Mouse (Mus musculus) layer of hippocampus, adult 9-11 months (tissue): ENCODE data around the gene Tfip11.

ENCODE experiments used
- DNase-seq: peaks from one replicate; pipeline ENCODE4 v3.0.0; 2022

The Tfip11 gene

DNA sequence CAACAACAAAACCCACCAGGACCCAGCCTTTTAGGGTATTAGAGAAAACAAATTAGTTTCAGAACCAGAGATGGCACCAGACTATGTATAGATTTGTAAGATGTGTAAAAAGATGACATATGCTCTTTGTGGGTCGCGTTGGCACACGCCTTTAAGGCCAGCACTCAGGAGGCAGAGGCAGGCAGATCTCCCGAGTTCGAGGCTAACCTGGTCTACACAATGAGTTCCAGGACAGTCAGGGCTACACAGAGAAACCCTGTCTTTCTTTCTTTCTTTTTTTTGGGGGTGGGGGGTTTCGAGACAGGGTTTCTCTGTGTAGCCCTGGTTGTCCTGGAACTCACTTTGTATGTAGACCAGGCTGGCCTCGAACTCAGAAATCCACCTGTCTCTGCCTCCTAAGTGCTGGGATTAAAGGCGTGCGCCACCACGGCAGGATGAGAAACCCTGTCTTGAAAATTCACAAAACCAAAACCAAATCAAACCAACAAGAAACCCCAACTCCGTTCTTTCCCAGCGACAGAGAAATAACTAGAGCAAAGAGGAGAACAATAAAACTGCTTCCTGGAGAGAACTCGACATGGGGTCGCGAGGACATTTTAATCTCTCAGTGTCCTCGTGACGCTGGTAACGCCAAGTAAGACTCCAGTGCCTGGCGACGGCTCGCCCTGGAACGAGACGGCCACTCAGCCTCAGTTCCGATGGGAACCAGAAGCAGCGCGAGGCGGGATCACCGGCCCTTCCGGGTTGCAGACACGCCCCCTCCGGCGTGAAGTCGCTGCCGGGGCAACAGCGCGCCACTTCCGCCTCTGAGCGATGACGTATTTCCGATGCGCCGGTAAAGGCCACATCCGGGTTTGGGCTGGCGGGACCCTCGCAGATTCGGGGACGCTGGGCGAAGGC, at the start of gene Tfip11:
Gene Tfip11, plus strand, starts transcription at position 813 of the 900 bp plus-strand sequence.
- peak; percentile 95 for DNase-seq

DNA sequence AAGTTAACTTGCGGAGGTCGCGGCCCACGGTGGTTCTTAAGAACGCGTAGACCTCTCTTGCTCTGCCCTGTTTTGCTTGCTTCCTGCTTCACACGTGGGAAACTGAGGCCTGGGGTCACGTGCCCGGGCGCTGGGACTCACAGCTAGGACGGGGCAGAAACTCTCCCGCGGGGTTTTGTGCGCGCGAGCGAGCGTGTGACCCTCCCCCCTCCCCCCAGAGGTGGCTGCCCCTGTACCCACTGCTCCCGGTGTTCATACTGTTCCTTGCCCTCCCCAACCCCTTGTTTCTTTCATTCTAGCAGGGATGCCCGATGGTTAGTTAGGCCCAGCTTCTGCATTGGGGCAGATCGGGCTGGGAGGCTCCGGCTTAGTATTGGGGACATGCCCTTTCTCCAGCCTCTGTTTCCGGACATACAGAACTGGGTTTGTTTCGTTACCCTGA, 49.2 kb upstream of the Tfip11 start:
- no peak for DNase-seq

DNA sequence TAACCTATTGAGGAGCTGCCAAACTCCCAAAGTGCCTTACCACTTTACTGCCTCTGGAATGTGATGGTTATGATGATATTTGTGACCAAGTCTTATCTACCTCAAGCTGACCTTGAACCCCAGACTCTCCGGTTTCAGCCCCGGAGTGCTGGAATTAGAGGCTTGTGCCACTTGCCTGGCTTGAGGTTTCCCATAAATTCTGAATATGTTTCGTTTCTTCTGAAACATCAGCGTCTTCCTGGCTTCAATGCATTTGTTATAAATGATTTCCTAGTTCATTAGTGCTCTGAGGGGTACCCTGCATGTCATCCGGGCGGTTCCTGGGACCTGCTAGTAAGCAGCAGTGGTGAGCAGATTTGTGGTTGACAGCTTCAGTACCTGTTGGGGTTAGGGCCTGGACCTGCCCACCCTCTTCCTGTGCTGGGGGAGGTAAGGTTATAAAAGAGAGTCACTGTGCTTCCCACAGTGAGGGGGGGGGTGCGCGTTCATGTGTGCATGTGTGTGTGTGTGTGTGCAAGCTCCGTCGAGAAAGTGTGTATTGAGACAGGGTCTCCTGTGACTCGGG, 48.2 kb upstream of the Tfip11 start:
- no peak for DNase-seq

DNA sequence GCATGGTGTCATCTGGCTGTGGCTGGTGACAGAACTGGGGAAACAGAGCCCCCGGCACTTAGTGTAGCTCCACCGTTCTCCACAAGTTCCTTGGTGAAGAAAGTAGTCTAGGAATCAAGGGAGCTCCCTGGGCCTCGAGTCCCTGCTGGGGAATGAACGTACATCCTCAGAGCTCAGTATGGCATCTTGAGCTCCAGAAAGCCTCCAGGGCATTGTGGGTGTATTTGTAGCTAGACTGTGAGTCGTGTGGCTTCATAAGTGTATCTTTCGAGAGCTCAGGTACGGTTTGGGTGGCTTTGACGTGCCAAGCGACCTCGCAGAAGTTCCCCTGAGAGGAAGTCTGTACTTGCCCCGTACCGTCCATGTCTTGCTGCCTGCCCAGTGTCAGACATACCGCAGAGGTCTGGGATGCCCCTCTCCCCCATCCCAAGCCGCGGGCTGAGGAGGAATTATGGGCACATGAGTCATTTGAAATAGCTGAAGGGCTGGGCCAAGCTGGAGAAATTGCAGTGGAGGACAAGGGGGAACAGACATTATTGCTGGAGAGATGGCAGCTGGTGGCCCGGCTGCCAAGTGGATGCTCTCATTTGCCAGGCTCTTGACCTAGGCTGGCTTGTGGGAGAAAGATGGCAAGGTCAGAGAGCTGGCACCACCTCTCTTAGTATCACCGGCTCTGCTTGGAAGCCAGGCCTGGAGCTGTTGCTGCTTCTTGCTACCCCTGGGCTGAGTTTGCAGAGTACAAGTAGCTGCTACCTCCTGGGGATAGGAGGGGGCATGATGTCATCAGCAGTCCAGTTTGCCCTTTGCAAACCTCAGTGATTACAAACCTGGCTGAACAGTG, 46.8 kb upstream of the Tfip11 start:
- no peak for DNase-seq

DNA sequence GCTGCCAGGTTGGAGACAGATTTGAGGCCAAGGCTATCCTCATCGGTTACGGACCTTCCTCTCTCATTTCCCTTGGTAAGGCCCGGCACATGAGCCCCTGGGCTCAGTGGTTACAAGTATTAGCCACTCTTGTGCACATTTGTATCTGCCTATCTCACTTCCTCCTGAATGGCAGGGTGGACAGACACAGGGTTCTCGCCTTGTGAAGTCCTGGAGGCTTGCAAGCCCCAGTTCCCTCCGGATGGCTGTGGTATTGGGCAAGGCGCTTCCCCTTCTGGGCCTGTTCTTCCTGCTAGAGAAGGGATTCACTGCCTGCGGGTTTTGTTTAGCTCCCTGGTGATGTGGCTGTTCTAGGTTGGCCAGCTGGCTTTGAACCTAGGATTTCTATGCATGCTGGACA, 46.0 kb upstream of the Tfip11 start:
- peak; percentile 78 for DNase-seq

DNA sequence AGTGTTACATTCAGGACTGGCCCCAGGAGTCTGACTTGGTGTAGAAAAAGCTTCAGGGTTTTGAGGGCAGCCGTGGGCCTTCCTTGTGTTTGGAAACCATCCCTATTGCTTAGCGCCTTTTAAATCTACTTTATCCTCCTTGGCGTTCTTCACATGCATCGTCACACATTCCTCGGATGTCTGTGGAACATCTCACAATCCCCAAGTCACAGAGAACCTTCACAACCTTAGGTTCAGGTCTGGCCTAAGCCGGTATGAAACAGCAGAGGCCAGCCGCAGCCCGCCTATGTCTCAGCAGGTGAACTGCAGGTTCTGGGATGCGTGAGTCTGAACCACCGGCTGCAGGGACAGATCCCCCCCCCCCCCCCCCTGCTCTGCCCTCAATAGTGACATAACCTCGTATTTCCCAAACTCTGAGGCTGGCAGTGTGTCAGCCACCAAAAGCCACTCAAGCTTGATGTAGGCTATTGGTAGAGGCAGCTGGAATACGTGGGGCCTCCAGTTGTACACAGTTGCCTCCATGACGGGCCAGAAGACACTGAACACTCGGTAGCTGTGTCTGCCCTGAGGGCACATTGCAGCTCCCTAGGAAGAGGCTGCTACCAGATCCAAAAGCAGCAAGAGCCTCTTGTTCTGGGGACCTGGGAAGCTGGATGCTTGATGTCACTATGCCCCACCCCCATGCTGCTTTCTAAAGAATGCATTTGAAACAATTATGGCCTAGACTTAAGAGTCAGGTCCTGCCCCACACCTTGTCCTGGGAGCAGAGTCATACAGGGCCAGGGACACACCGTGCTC, 45.1 kb upstream of the Tfip11 start:
- DNase-seq: no peak

DNA sequence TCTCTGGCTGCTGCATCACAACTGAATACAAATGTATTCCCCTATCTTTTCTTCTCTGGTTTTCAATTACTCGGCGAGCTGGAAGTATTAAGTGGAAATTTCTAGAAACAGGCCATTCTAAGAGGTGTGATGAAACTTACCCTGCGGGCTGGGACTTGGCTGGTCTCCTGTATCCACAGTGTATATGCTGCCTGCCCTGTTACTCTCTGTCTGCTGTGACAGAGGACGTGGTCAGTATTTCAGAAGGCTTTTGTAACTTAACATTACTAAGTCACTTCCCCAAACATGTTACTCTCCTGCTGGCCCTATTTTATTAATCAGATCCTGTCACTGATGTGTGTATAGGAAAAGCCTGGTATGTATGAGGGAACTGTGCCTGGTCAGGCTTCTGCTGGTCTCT, 44.5 kb upstream of the Tfip11 start:
- no peak for DNase-seq

DNA sequence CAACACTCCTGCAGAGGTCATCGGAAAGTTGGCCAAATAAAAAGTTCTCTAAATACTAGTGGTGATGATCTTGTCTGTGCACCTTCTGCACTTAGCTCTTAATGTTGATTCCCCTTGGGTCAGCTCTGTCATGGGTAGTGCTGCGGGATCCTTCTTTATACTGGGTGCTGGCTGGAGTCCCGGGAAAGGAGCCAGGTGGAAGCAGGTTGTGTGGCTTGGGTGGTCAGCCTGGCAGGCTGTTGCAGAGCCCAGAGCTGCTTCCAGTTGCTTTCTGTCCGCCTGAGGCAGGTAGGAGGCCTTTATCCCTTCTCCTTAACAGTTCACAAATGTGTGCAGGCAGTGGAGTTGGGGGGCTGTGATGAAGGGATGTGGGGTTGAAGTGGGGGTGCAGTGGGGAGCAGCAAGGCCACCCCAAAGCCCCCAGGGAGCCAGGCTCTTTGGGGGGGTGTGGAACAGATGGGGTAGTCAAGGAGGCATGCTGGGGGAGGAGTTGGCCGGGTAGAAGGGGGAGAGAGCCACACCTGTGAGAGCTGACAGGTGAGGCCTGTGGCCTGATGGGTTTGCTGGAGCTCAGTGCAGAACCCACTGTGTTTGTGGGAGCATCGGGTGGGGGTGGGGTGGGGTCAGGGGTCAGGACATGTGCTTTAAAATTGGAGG, 43.9 kb upstream of the Tfip11 start:
- no peak for DNase-seq

DNA sequence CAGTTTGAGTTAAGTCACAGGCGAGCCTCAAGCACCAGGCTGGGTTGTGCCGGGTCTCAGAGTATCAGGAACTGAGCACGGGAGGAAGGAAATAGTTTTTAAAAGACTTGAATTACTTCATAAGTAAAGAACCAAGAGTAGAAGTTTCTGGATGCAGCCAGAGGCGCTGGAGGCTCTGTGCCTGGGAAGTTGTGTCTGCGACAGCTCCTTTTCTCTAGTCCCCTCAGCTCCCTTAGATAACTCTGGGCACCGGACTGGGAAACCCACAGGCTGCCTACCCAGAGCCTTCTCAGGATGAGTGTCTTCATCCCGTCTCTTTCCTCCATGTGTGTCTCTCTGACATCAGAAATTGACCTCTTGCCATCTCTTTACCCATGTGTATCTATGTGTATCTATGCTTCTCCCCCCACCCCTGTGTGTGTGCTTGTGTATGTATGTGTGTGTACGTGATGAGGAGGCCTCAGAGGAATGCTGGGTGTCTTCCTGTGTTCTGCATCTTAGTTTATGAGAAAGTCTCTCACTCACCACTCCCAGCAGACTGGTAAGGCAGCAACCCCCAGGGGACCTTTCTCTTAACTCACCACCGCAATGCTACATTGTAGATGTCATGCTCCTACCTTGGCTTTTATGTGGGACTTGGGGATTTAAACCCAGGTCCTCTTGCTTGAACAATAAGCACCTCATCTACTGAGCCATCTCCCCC, 43.2 kb upstream of the Tfip11 start:
- DNase-seq: no peak

DNA sequence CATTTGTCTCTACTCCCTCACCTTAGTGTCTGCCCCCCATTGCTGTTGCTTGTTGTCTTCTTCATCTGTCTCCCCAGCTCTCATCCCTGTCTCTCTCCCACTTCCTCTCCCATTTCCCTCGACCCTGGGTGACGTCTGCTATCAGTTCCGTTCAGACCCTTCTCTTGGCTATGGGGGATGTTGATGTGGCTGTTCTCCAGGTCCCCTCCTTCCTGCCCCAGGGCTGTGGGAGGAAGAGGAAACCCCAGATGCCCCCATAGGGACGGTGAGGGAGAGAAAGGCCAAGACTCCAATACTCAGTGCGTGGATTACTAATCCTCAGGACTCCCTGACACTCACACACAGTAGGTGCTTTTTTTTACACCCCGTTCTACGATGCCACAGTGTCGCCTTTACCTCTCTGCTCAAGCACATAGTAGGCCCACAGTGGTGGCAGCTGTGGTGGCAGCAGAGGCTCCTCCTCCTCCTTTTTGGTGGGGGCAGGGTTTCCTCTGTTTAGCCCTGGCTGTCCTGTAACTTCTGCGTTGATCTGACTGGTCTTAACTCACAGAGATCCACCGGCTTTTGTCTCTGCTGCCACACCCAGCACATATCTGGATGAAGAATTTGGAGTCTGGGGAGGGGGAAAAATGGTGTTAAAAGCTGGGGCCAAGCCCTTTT, 42.5 kb upstream of the Tfip11 start:
- DNase-seq: no peak

DNA sequence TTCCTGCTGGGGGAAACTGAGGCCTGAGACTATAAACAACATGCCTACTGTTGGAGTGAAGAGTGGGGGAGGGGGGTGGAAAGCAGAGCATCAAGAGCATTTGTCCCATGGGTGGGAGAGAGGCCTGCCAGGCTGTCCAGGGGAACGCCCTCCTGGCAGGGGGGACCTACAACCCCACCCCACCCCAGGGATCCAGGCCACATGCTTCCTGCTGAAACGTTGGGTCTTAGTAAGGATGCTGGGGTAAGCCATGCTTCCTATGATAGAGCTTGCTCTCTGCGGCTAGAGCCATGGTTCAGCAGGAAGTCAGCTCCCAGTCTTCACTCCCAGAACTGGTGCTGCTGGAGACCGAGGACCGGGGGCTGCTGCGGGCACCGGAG, 42.0 kb upstream of the Tfip11 start:
- DNase-seq: no peak

DNA sequence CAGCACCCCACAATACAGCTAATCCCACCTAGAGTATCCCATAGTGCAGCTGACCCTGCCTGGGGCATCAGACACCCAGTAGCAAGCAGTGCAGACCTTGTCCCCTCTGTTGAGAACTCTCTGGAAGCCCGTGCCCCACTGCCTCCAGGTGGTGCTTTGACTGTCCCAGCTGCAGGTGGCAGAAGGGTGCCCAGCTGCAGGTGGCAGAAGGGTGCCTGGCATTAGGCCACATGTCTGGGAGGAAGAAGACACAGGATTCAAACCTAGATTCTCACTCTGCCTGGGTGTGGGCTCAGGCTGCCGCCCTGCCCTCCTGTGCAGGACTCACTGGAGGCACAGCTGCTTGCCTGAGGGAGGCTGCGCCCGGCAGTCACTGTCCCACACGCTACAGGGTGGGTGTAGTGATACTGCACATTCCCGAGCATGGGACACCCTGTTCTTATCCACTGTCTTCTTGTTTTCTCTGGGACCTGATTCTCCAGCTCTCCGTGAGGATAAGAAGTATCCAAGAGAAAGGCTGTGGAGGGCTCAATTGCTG, 40.5 kb upstream of the Tfip11 start:
- DNase-seq: no peak

DNA sequence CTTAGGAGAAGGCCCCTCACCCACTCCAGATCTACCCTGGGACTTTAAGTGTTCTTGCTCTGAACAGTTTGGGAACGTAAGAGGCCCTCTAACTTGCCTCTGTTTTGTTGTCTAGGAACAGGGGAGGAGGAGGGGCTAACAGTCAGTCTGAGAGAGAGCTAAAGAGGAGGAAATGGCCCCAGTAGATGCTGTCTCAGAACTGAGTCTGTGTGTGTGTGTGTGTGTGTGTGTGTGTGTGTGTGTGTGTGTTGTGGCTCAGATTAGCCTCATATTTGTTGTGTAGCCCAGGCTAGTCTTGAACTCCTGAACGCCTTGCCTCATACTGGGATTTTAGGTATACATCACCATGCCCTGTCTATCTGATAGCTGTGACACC, 39.6 kb upstream of the Tfip11 start:
- DNase-seq: no peak

DNA sequence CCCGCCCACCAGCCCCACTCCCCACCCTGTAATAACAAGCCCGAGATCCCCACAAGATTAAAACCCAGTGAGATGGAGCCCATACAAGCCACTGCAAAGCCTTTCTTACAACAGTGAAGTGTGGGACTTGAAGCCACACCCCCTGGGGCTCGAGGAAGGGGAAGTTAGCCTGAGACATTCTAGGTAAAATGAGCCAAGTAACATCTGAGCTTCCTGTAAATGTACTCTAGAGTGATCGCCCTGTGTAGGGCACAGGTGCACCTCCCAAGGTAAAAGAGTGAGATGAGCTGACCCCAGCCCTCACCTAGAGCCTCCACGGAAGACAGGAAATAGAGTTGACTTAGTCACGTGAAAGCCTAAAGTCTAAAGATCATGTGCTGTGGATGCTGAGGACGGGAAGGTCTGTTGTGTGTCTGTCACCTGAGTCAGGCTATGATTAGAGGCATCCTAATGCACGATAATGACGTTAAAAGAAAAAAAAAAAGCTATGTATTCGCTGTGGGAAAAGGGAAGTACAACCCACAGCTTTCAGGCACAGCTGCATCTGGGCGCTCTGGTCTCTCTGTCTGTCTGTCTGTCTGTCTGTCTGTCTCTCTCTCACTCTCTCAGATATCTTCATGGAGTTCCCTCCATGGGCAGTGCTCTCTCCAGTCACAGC, 39.0 kb upstream of the Tfip11 start:
- DNase-seq: no peak

DNA sequence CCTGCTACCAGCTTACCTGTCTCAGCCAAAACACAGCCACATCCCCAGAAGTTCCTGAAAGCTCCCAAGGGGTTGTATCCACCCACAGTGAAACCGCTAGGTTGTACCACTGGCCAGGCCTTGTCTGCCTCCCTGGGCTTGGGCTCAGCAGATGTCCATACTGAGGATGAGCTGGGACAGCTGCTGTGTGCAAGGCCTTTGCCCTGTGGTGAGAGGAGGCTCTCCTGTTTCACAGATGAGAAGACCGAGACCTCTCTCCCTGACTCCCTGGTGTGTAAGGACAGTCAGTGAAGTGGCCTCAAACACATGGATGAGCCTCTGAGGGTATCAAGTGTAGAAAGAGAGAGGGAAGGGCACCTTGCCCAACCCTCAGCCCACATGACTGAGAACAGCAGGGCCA, 38.5 kb upstream of the Tfip11 start:
- no peak for DNase-seq

DNA sequence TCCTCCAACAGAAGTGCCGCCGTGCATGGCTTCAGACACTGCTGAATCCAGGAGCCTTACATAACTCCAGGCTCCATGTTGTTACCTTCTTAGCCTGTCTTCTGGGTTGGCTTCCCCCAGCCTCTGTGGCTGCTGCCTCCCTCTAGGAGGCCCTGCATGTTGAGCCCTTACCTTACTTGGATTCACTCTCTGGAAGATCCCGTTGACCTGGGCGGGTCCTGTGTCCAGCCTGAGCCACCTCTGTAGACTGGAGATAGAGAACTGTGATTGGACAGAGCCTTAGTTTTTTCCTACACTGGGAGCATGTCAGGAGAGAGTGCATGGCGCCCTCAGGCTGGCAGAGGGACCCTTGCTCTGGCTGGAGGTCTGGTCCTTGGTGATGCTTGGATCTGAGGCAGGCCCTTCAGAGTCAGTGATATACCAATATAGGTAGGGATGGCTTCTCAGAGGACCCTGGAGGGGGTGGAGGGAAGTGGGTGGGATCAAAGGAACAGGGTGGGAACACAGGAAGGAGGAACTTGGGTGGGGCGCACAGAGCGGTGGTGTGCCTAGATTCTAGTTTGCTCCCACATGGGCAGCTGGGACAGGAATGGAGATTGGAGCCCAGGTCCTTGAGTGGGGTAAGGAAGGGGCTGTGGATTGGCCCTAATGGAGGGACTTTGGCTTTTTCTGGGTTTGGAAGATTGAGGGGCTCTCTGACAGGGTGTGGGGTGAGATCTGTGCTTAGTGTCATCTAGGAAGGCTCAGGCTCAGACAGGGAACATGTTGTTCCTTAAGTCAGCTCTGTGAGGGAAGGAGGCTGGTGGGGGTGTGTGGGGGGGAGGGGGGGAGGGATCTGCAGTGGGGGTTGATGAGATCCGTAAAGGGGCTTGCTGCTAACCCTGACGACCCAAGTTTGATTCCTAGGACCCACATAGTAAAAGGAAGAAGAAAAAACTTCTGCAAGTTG, 37.7 kb upstream of the Tfip11 start:
- no peak for DNase-seq

DNA sequence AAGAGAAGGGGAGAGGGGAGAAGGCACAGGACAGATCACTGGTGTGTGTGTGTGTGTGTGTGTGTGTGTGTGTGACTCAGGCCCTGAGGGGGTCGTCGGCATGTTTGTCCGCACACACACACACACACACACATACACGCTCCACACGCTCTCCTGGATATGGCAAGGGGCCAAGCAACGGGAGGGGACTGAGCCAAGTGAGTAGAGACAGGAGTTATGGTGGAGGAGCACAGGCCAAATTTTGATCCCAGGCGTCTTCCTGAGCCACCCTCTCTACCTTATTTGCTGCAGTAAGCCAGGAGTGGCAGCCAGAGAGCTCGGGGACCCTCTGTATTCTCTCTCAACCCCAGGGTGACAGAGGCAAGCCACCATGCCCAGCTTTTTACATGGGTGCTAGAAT, 36.9 kb upstream of the Tfip11 start:
- DNase-seq: no peak

DNA sequence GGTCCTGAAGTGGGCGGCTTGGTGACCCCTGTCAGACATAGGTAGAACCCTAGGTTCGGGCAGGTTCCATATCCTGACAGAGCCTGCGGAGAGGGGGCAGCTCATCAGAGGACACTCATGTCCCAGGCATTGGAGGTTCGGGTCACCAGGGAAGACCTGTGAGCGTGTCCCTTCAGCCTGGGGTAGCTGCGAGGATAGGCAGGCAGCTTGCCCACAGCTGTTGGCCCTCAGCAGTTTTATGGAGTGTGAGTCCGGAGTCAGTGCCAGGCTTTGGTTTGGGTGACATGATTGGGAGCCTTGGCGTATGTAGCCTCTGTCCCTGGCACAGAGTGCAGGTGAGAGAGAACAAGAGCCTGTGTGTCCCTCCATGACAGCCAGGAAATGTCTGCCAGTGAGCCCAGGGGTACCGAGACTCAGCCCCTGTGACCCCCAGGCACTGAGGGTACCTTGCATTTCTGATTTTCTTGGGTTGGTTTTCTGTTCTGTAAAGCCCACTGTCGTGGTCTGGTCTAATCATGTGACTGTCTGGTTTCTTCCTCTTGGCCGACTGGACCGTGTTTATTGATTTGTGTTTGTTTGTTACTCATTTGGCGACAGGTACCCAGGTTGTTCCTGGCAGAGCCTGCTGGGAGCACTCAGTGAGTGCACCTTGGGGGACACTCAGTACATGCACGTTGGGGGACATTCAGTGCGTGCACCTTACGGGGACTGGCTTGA, 36.2 kb upstream of the Tfip11 start:
- no peak for DNase-seq

DNA sequence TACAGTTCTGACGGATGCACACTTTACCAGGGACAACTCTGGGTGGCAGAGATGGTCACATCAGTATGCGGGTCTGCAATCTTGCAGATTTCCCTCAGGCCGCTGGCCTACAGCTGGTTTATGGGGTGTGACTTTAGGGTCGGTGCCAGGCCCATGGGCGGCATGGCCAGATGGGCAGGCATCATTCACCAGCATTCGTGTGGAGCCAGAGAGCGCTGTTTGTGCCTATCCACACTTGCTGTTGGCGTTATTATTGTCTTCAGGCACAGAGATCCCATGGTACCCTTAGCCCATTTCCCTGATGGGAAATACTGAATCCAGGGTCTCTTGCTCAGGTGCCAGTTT, 35.6 kb upstream of the Tfip11 start:
- DNase-seq: no peak
